Mouse (Mus musculus) MEL (cell line): ENCODE data around the gene Il34.

Source experiments
- CTCF ChIP-seq, 3 experiments: IDR thresholded peaks in 2 of 3; conservative IDR thresholded peaks in 1 of 3; 2 replicates each; pipeline ENCODE4 v1.5.1; 2011 to 2012; ENCODE audit warnings: low read length in 3 of 3, low read depth in 2 of 3, mild to moderate bottlenecking in 2 of 3, improper control_type of control experiment in 1 of 3, inconsistent platforms in 1 of 3, mixed read lengths in 1 of 3, moderate library complexity in 1 of 3; ENCODE audit not compliant: control insufficient read depth in 1 of 3, insufficient read depth in 1 of 3, poor library complexity in 1 of 3, severe bottlenecking in 1 of 3
- SMC3 ChIP-seq: IDR thresholded peaks from 2 replicates; pipeline ENCODE4 v1.6.1; 2011; ENCODE audit warnings: low read depth, low read length, improper control_type of control experiment
- UBTF ChIP-seq: IDR thresholded peaks from 2 replicates; pipeline ENCODE4 v1.6.1; 2012; ENCODE audit warnings: low read depth, mild to moderate bottlenecking, inconsistent platforms, low read length, improper control_type of control experiment, moderate library complexity, borderline replicate concordance; ENCODE audit not compliant: insufficient read depth

DNA sequence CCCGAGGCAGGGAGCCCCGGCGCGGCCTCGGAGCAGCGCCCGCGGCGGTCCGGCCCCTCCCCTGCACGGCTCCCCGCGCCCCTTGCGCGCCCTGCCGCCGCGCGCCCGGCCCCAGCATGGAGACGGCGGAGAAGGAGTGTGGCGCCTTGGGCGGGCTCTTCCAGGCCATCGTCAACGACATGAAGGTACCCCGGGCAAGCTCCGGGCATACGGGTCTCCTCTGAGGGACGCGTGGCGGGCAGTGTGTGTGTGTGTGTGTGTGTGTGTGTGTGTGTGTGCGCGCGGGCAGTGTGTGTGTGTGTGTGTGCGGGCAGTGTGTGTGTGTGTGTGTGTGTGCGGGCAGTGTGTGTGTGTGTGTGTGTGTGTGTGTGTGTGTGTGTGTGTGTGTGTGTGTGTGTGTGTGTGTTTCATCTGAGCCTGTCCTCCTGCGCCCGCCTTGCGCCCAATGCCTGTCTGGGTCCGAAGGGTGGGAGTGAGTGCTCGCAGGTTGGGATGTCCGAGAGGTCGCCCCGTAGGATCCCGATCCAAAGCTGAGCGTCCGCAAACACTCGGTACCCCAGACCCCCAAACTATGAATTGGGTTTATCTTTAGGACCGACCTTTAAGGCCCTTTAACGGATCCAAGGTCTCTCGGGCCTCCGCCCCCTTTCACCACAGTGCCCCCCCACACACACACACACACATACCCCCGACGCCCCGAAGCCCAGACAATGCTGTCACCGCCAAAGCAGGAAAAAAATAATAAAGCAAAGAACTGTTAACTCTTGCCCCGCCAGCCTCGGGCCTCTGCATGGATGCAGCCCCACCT lies 83.9 kb downstream of the Il34 start:
- TF ChIP-seq SMC3 (no peak), CTCF (IDR thresholded peaks at IDR 0.05 in 2 of 3, conservative IDR thresholded peaks at IDR 0.05 in 1 of 3; ENCODE audit: control insufficient read depth in 1 of 3, insufficient read depth in 1 of 3, low read depth in 2 of 3, low read length in 3 of 3, poor library complexity in 1 of 3, severe bottlenecking in 1 of 3) (no peak), UBTF (no peak)
